In the genomic region with DNA sequence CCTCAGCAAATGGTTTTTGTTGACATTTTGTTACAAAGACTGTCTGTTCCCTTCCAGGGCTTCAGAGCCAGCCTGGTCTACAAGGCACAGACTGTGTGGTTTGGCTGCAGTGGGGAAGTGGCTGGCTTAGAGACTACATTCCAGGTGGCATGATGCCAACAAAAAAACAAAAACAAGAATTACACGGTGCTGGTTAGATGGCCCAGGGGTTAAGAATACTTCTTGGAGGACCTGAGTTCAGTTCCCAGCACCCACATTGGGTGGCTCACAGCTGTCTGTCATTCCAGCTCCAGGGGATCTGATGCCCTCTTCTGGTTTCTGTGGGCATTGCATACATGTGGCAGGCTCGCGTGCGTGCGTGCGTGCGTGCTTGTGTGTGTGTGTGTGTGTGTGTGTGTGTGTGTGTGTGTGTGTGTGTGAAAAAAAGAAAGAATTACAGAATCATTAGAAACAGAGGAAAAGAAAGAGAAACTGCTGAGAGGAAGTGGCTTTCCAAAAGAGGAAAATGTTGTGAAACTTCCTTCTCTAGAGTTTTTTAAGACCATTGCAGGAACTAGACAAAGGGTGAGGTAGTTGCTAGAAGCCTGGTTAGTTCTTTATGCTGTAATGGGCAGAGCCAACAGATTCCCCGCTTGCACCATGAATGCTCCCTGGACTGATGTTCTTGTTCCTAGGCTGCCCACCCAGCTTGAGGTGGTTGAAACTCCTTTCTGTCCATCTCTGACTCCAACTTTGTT, we compare ENCODE assay signal across 1 mouse cellular context.
TF ChIP-seq lines count a peak whose summit lies in the region.

No protein-coding gene starts in this region.

TF ChIP-seq in MEL, 35 proteins besides CTCF, POLR2A, EP300 and RAD21:
- TF ChIP-seq UBTF (IDR thresholded peaks at IDR 0.05; ENCODE audit: borderline replicate concordance, insufficient read depth, low read depth, low read length) (no peak), CHD2 (IDR thresholded peaks at IDR 0.05; ENCODE audit: low read length) (no peak), POLR2AphosphoS5 (IDR thresholded peaks at IDR 0.05; ENCODE audit: borderline replicate concordance, low read depth, low read length) (no peak), MXI1 (IDR thresholded peaks at IDR 0.05; ENCODE audit: low read depth, low read length) (no peak), GABPA (IDR thresholded peaks at IDR 0.05; ENCODE audit: low read depth, low read length) (no peak), MEF2A (IDR thresholded peaks at IDR 0.05; ENCODE audit: extremely low read depth, insufficient replicate concordance, low read depth, low read length, poor library complexity, severe bottlenecking) (no peak), BHLHE40 (IDR thresholded peaks at IDR 0.05; ENCODE audit: borderline replicate concordance, low read depth, low read length) (no peak), MYC (IDR thresholded peaks at IDR 0.05; ENCODE audit: low read depth, low read length) (no peak), CHD1 (IDR thresholded peaks at IDR 0.05; ENCODE audit: low read depth, low read length) (no peak), JUND (IDR thresholded peaks at IDR 0.05; ENCODE audit: low read depth, low read length) (no peak), NRF1 (IDR thresholded peaks at IDR 0.05; ENCODE audit: insufficient read depth, low read depth, low read length, poor library complexity, severe bottlenecking) (no peak), MAZ (IDR thresholded peaks at IDR 0.05; ENCODE audit: low read depth, low read length) (no peak), POLR2AphosphoS2 (IDR thresholded peaks at IDR 0.05; ENCODE audit: low read length) (no peak), SIN3A (IDR thresholded peaks at IDR 0.05; ENCODE audit: low read length) (no peak), ZKSCAN1 (IDR thresholded peaks at IDR 0.05; ENCODE audit: low read depth, low read length) (no peak), HCFC1 (IDR thresholded peaks at IDR 0.05; ENCODE audit: low read depth, low read length) (no peak), TAL1 (IDR thresholded peaks at IDR 0.05; ENCODE audit: low read length) (no peak), ZNF384 (IDR thresholded peaks at IDR 0.05; ENCODE audit: low read depth, low read length) (no peak), USF1 (IDR thresholded peaks at IDR 0.05; ENCODE audit: low read depth, low read length) (no peak), MAX (IDR thresholded peaks at IDR 0.05; ENCODE audit: low read length) (no peak)
TF ChIP-seq in MEL: peak in this region for 0.
